Mouse (Mus musculus) kidney, adult 2 months (tissue): ENCODE data around the gene Spin2-ps6. TPM values are rescaled to one million over a fixed set of nuclear protein-coding genes. Genes with fewer than 3 reads are reported as not detected.
"Not testable (repeated sequence)": the region's sequence is repeated elsewhere in the genome, so short reads cannot be mapped to it uniquely, and the experiment has no call there.

Experiments
- DNase-seq: peaks from one replicate; pipeline ENCODE4 v3.0.0; 2021
- H3K27ac ChIP-seq: fragments of 200-500 bp; 2 replicates; pipeline ENCODE4 v1.5.1; 2012; ENCODE audit warnings: low read depth, low read length, control low read depth, inconsistent platforms; ENCODE audit not compliant: insufficient read depth
- H3K27me3 ChIP-seq: fragments of 200-500 bp; replicated peaks from 2 replicates; pipeline ENCODE4 v1.6.1; 2012; ENCODE audit warnings: mild to moderate bottlenecking, moderate library complexity, low read length, inconsistent platforms; ENCODE audit not compliant: control insufficient read depth, insufficient read depth
- H3K36me3 ChIP-seq: fragments of 200-500 bp; 2 replicates; pipeline ENCODE4 v1.6.1; 2012; ENCODE audit warnings: mild to moderate bottlenecking, moderate library complexity, low read length, inconsistent platforms; ENCODE audit not compliant: control insufficient read depth, insufficient read depth
- H3K4me1 ChIP-seq: fragments of 200-500 bp; 2 replicates; pipeline ENCODE4 v1.6.1; 2011; ENCODE audit warnings: low read length; ENCODE audit not compliant: control insufficient read depth, insufficient read depth
- H3K4me3 ChIP-seq: fragments of 200-500 bp; 2 replicates; pipeline ENCODE4 v1.5.1; 2011; ENCODE audit warnings: mild to moderate bottlenecking, low read depth, low read length, control low read depth; ENCODE audit not compliant: insufficient read depth
- WGBS: fragments of 180-500 bp; shearing (Covaris S2); methylation state at CpG from one replicate; pipeline ENCODE4 v1.1.7; 2018; 5-methylcytosine and 5-hydroxymethylcytosine counted together
- polyA plus RNA-seq: library from polyadenylated mRNA; depleted of rRNA; stranded (reverse); fragments of >200 nt; gene quantifications from 2 replicates; pipeline ENCODE4 v1.2.3, GENCODE M21; 2012; rRNA removed

Gene Spin2-ps6
- polyA plus RNA-seq = not detected in 2 replicates

- H3K27ac ChIP-seq, H3K36me3 ChIP-seq, H3K27me3 ChIP-seq, H3K4me1 ChIP-seq, H3K4me3 ChIP-seq, DNase-seq: not testable (repeated sequence)
- WGBS = 93% methylated on average over 1 of the region's 3 CpGs
Observed at GRCm38 (mm10) chrX:33234569-33234968, at the start of gene Spin2-ps6. Gene Spin2-ps6 (plus strand): TSS chrX:33234869.

Other genes with a start within 250 kb of the Spin2-ps6 start
- gene Btbd35f12, start 78.5 kb downstream of the Spin2-ps6 start, polyA plus RNA-seq = not detected in 2 replicates